Mouse (Mus musculus) ovary, adult 18-20 months (tissue): ENCODE data around the gene Zmiz1.
A peak's percentile ranks its signal among the peaks of the same experiment; 100 is the strongest.

Experiments used
- DNase-seq: peaks from one replicate; pipeline ENCODE4 v3.0.0; 2022; ENCODE audit warnings: low spot score, mixed read lengths

Zmiz1 gene

GRCm38 (mm10) chr14:25639120-25639758 lies 180.3 kb downstream of the Zmiz1 start:
- no peak for DNase-seq

- no peak for DNase-seq
These were observed 181.0 kb downstream of the Zmiz1 start for GRCm38 (mm10) chr14:25639979-25640378.

GRCm38 (mm10) chr14:25640421-25641056 lies 181.6 kb downstream of the Zmiz1 start:
- DNase-seq, result no peak

GRCm38 (mm10) chr14:25641067-25641466 lies 182.1 kb downstream of the Zmiz1 start:
- no peak for DNase-seq

GRCm38 (mm10) chr14:25645717-25646116 lies 186.7 kb downstream of the Zmiz1 start:
- no peak for DNase-seq

GRCm38 (mm10) chr14:25646161-25646621 lies 187.2 kb downstream of the Zmiz1 start:
- peak; percentile 19 for DNase-seq

- no peak for DNase-seq
These were observed 192.1 kb downstream of the Zmiz1 start for GRCm38 (mm10) chr14:25651131-25651530.

GRCm38 (mm10) chr14:25651905-25652304 lies 192.9 kb downstream of the Zmiz1 start:
- no peak for DNase-seq

- no peak for DNase-seq
These were observed 195.6 kb downstream of the Zmiz1 start for GRCm38 (mm10) chr14:25654401-25655197.

GRCm38 (mm10) chr14:25660661-25661060 lies 201.7 kb downstream of the Zmiz1 start:
- peak; percentile 53 for DNase-seq

- no peak for DNase-seq
These were observed 202.4 kb downstream of the Zmiz1 start for GRCm38 (mm10) chr14:25661185-25661920.

- DNase-seq, result no peak
These were observed 204.8 kb downstream of the Zmiz1 start for GRCm38 (mm10) chr14:25663649-25664309.

GRCm38 (mm10) chr14:25664310-25664695 lies 205.3 kb downstream of the Zmiz1 start:
- DNase-seq, result no peak

- DNase-seq, result no peak
These were observed 206.5 kb downstream of the Zmiz1 start for GRCm38 (mm10) chr14:25665314-25665970.

GRCm38 (mm10) chr14:25666668-25667376 lies 207.8 kb downstream of the Zmiz1 start:
- no peak for DNase-seq

GRCm38 (mm10) chr14:25667587-25667986 lies 208.6 kb downstream of the Zmiz1 start:
- DNase-seq, result no peak

- DNase-seq, result no peak
These were observed 220.6 kb downstream of the Zmiz1 start for GRCm38 (mm10) chr14:25679625-25680024.

- DNase-seq, result no peak
These were observed 223.0 kb downstream of the Zmiz1 start for GRCm38 (mm10) chr14:25682020-25682419.

- no peak for DNase-seq
These were observed 227.4 kb downstream of the Zmiz1 start for GRCm38 (mm10) chr14:25686216-25686945.
